Mouse (Mus musculus) adrenal gland, postnatal 25 days (tissue): Measurements from ENCODE around the gene Tnrc6c. TPM values are rescaled to one million over a fixed set of nuclear protein-coding genes. Genes with fewer than 3 reads are reported as not detected.

Experiments used
- DNase-seq: peaks from one replicate; pipeline ENCODE4 v3.0.0; 2021; ENCODE audit warnings: mixed read lengths
- total RNA-seq: library from RNA; stranded (reverse); gene quantifications from 2 replicates; pipeline ENCODE4 v1.2.3, GENCODE M21; 2021

The Tnrc6c gene
- total RNA-seq, 1 experiment from 2014 or later, result 29.4 TPM

DNA sequence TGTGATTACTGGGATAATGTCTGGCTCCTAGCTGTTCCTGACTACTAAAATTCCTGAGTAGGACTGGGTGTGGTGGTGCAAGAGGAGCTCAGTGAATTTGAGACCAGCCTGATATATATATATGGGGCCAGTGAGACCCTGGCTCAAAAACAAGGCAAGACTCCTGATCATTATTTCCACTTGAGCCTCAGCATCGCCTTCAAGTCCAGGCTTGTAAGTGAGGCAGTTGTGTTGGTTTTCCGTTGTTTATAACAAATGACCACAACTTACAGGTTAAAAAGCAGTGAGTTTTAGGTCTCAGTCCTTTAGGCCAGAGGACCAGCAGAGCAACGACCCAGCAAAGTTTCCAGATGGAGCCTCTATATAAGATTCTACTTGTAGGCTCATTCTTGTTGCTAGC, 23.5 kb downstream of the Tnrc6c start:
- no peak for DNase-seq

DNA sequence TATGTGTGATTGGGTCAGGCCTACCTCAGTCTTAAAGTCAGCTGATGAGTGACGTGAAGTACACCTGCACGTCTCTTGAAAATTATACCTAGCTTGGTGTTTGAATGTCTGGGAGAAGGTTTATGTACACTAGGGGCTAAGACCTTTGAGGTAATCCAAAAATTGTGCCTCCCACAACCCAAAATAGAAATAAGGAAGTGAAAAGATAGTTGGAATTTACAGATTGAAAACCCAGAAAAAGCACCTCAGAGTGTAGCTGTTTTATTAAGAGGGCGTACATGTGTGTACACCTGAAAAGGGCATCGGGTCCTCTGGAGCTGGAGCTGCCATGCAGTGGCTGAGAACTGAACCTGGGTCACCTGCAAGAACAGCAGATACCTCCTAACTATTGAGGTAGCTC, 24.1 kb downstream of the Tnrc6c start:
- no peak for DNase-seq

DNA sequence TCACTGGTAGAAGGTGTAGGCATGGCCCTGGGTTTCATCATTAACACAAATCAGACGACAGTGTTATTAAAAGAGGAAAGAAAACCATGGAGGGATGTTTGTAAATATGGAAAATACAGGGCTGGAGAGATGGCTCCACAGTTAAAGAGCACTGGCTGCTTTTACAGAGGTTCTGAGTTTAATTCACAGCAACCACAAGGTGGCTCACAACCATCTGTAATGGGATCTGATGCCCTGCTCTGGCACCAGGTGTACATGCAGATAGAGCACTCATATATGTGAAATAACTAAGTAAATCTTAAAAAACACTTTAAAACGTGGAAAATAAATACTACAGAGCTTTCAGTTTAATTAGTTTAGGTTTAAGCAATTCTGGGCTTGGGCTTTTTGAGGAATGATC, 24.7 kb downstream of the Tnrc6c start:
- DNase-seq, result no peak

DNA sequence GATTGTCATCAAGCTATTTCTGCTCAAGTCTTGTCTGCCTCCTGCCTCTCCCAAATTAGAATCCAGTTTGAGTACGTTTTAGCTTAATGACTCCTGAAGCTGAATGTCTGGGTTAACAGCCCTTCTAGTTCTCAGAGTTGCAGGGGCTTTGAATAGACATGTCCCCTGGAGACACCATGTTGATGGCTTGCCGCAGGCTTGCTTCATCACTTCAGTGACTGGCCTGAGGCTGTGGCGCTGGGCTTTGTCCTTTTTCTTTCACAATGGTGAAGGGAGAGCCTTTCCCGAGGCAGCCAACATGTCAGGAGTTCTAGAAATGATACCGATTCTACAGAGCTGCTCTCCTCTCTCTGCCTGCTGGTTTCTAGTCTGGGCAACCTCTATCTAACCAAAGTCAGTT, 30.6 kb downstream of the Tnrc6c start:
- no peak for DNase-seq

DNA sequence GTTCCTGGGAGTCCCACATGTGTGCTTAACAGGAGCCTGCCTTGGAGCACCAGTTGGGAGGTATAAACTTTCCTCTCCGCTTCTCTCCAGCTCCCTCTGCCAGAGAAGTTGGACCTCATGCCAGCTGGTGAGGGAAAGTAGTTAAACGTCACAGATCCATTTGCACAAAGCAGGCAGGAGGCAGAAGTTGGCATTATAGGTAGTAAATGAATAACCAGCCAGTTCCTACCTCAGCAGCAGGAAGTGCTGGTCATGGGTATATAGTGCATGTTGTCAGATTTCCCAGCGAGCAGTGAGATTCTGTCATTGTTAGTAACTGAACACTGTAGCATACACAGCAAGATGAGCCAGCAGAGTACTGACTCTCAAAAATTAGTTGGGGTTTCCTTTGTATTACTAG, 31.4 kb downstream of the Tnrc6c start:
- DNase-seq, result no peak

GRCm38 (mm10) chr11:117686021-117686420, 31.9 kb downstream of the Tnrc6c start:
- no peak for DNase-seq

GRCm38 (mm10) chr11:117688603-117689002, 34.5 kb downstream of the Tnrc6c start:
- no peak for DNase-seq

- no peak for DNase-seq
These were observed 37.2 kb downstream of the Tnrc6c start for GRCm38 (mm10) chr11:117691311-117691710.

DNA sequence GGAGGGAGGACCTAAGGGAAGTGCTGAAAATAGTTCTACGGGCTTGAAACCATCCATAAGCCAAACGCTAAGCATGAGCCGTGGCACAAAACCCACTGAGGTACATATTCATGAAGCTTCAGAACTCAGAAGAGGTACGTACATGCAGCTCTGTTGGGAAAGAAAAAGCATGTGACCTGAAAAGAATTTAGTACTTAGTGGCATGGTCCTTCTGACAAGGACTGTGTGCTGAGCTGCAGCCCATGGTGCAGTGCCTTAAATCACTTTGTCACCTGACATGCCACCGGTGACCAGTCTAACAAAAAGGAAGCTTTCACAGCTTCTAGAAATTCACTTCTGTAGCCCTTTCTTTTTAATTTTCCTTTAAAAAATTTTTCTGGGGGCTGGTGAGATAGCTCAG, 40.0 kb downstream of the Tnrc6c start:
- no peak for DNase-seq

DNA sequence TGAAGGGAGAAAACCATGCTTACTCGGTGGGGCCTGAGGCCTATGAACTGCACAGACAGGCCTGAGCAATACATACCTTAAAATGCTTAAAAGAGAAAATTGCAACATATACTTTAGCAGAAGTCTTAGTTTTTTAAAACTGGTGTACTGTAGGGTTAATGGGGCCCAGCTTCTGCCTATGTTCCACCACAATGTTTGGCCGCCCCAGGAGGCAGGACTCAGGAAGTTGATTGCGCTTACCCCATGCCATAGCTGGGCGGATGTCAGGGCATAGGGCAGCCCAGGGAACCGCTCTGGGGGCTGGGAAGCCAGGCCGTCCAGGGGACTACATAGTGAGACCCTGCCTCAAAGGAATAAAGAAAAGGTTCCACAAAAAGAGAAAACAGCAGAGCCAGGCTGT, 42.5 kb downstream of the Tnrc6c start:
- DNase-seq, result no peak

GRCm38 (mm10) chr11:117700871-117701270, 46.8 kb downstream of the Tnrc6c start:
- DNase-seq, result no peak

DNA sequence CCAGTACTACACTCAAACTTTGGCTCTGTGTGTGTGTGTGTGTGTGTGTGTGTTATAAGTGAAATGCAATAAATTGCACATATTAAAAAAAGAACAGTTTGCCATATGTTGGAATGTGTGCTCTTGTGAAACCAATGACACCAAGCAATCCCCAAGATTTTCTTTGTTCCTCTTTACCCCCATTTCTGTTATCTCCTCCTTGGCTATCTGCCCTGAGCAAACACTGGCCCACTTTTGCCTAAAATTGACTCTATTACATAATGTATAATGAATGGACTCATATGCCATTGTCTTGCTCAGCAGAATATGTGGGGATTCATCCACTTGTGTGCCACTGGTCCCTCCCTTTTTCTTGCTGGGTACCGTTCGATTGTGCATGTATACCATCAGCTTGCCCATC, 52.2 kb downstream of the Tnrc6c start:
- no peak for DNase-seq

DNA sequence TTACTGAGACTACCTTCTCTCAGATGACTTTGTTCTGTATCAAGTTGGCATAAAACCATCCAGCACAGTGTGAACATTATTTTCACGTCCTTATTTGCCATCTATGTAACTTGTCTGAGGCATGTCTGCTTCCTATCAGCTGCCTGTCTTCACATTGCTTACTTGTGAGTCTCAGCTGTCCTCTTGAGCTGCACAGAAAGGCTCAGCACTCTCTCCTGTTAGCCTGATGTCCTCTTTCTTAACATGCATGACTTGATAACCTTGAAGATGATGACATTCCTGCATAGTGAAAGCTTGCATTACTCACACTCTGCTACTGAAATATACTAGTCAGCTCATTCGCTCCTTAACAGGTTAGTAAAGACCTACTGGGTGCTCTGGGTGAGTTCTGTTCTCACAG, 53.1 kb downstream of the Tnrc6c start:
- DNase-seq, result no peak

DNA sequence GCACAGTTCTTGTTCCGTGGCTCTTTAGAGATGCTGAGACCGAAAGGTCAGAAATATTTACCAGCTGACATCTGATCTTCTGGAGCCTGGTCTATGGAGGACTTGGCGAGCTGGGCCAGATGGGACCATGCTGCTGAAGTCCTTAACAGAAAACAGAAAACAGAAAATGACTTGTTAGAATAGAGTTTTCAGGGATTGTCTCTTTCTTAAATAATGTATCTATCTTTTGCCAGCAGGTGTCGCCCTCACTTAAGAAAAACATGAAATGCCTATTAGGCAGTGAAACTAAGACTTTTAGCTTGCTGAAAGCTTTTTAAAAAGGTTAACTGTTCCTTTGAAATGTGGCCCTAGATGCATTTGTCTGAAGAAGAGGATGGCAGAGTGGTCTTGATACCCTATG, 55.2 kb downstream of the Tnrc6c start:
- peak; percentile 45 for DNase-seq

DNA sequence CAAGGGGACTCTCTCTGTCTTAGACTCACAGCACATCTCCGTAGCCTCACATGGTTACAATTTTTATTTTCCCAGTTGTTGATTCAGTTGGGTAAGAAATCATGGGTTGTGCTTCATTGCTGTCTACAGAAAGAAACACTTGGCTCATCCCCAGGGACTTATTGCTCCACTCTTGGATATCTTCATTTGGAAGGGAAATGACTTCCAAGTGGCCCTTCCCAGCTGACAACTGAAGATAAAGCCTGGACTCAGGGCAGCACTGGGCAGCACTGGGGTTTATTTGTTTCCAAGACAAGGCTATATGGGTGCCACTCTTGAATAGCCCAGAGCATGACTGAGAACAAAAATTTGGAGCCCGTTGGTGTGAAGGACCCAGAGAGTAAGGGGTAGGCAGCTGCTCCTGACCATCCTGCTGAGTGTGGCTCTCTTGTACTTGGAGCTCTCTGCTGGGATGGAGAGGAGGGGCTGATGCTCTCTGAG, 56.8 kb downstream of the Tnrc6c start:
- no peak for DNase-seq

- no peak for DNase-seq
These were observed 58.0 kb downstream of the Tnrc6c start for GRCm38 (mm10) chr11:117712065-117712464.

GRCm38 (mm10) chr11:117713375-117713774, 59.3 kb downstream of the Tnrc6c start:
- DNase-seq, result no peak

GRCm38 (mm10) chr11:117718838-117719237, 64.7 kb downstream of the Tnrc6c start:
- no peak for DNase-seq

DNA sequence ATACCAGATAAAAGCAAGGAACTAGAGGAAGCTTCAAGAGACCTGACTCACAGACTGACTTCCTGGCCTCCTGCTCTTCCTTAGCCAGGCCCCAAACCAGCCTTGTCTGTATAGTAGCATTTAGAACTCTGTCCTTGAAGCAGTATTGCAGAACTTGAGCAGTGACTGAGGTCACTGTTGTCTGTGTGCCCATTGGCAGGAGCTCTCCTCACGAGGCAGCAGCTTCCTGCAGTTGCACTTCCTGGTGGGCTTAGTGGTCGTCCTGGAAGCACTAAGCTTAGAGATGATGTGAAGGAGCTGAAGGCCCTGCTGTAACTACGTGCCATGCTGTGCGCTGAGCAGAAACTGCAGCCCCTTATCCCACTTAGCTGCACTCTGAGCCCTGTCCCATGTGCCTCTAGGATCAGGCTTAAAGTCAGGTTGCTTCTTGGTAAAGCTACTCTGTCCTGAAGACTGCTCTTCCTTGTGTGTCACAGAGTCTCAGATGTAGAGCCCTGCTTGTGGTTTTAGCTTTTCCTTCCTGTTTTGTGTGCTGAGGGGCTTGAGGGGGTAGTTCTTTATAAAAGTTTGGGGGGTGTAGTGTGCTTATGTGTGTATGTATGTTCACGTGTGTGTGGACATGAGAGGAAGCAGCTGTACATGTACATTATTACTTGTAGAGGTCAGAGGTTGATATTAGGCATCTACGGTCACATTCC, 70.7 kb downstream of the Tnrc6c start:
- peak; percentile 21 for DNase-seq

DNA sequence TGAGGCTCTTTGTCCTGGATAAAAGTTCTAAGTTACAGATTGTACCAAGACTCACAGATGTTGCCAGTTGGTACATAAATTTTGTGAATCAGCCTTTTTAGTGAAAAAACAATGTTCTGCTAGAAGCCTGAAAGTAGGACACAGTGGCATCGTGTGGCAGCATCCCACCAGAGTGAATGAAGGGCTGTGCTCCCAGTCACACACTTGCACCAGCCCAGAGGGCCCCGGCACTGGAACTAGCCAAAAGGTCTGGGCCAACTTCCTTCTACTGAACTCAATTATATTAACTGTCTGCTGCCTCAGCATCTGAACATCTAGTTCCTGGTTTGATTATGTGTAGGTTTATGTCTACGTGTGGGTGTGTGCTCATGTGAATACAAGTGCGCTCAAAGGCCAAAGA, 72.9 kb downstream of the Tnrc6c start:
- DNase-seq, result no peak

- no peak for DNase-seq
These were observed 74.2 kb downstream of the Tnrc6c start for GRCm38 (mm10) chr11:117728245-117728644.

DNA sequence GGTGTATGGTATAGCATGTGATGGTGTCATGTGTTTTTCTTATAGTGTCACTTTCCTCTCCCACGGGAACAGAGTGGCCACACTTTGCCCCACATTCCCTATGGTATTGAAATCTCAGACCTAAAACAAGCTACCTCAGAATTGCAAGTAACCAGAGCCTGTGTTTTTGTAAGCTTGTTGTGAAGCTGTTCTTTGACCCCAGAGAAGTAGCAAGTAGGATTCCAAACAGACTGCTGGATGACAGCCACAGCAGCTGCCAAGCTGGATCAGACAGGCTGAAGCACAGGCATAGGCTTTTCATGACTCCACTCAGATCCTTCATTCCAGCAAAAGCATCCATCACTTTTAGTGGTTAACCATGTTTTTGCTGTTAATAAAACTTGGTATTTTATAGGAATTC, 74.8 kb downstream of the Tnrc6c start:
- DNase-seq, result no peak

- no peak for DNase-seq
These were observed 75.3 kb downstream of the Tnrc6c start for GRCm38 (mm10) chr11:117729341-117729740.

DNA sequence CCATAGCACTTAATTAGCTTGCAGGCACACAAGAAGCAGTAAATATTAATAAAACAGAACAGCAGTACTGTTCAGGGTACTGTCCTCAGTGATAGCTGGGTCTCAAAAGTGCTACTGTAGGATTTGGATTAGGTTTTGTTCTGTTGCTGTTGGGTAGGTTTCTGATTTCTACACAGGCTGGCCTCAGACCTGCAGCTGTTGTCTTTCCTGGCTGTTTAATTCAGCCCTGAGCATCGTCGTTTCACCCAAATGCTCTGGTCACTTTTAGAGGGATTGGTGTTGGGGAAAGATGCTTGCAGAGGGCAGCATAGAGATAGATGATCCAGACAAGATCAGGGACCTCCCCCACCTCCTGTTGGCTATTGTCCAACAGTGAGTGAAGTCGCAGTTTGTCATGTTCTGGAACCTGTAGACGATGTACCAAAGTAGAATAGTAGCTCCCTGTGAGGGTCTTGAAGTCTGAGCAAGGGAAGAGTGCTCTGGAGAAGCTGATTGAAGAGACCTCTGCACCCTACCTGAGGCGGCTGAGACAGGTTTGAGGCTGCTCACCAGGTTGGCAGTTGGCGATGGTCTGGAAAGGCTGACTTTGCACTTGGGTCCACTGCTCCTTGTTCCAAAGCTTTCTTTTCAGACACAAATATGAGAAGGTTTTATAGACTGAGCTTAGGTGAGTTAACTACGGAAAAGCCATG, 75.9 kb downstream of the Tnrc6c start:
- no peak for DNase-seq
